Mouse (Mus musculus) neutrophil, adult 5-6 weeks (primary cell): ENCODE results near the gene Dner. TPM values are rescaled to one million over a fixed set of nuclear protein-coding genes. Genes with fewer than 3 reads are reported as not detected.

Source experiments
- ATAC-seq: fragments of 151-379, 151-347 bp; 2 replicates; pipeline ENCODE4 v1.8.0; 2017; ENCODE audit warnings: mild to moderate bottlenecking, moderate TSS enrichment; ENCODE audit not compliant: insufficient number of reproducible peaks, poor library complexity, low FRiP score, severe bottlenecking; ENCODE audit errors: extremely low read depth
- total RNA-seq: library from RNA; stranded (forward); fragments of 200-1000 nt; gene quantifications from 2 replicates; pipeline ENCODE4 v1.2.3, GENCODE M21; 2017

The Dner gene
- total RNA-seq, 1 experiment from 2014 or later: not detected

- no peak for ATAC-seq
These were observed 277.5 kb downstream of the Dner start for GRCm38 (mm10) chr1:84418511-84418910.

- ATAC-seq: no peak
These were observed 278.2 kb downstream of the Dner start for GRCm38 (mm10) chr1:84417761-84418238.

- ATAC-seq: no peak
These were observed 278.7 kb downstream of the Dner start for GRCm38 (mm10) chr1:84417276-84417675.

GRCm38 (mm10) chr1:84414464-84414863 lies 281.6 kb downstream of the Dner start:
- no peak for ATAC-seq

- ATAC-seq: no peak
These were observed 286.5 kb downstream of the Dner start for GRCm38 (mm10) chr1:84409514-84409913.

GRCm38 (mm10) chr1:84408873-84409272 lies 287.1 kb downstream of the Dner start:
- no peak for ATAC-seq

- ATAC-seq: peak; percentile 100
These were observed 289.1 kb downstream of the Dner start for GRCm38 (mm10) chr1:84406891-84407290.

GRCm38 (mm10) chr1:84405551-84406290 lies 290.3 kb downstream of the Dner start:
- no peak for ATAC-seq

- no peak for ATAC-seq
These were observed 291.1 kb downstream of the Dner start for GRCm38 (mm10) chr1:84404880-84405279.

GRCm38 (mm10) chr1:84402154-84402553 lies 293.9 kb downstream of the Dner start:
- no peak for ATAC-seq

- ATAC-seq: no peak
These were observed 296.4 kb downstream of the Dner start for GRCm38 (mm10) chr1:84399671-84400070.

GRCm38 (mm10) chr1:84399118-84399517 lies 296.9 kb downstream of the Dner start:
- ATAC-seq: no peak

- ATAC-seq: no peak
These were observed 299.2 kb downstream of the Dner start for GRCm38 (mm10) chr1:84396787-84397186.

- no peak for ATAC-seq
These were observed 300.1 kb downstream of the Dner start for GRCm38 (mm10) chr1:84395928-84396327.

- no peak for ATAC-seq
These were observed 305.1 kb downstream of the Dner start for GRCm38 (mm10) chr1:84390961-84391360.

GRCm38 (mm10) chr1:84387616-84388015 lies 308.4 kb downstream of the Dner start:
- no peak for ATAC-seq

- no peak for ATAC-seq
These were observed 309.4 kb downstream of the Dner start for GRCm38 (mm10) chr1:84386481-84387146.

GRCm38 (mm10) chr1:84382709-84383108 lies 313.3 kb downstream of the Dner start:
- ATAC-seq: no peak

GRCm38 (mm10) chr1:84382064-84382463 lies 314.0 kb downstream of the Dner start:
- no peak for ATAC-seq

GRCm38 (mm10) chr1:84380895-84381294 lies 315.1 kb downstream of the Dner start:
- no peak for ATAC-seq
